Mouse (Mus musculus) heart, adult 2 months (tissue): ENCODE data around the gene Gm17606.

ENCODE experiments used
- CTCF ChIP-seq: fragments of 200-600 bp; IDR thresholded peaks from 2 replicates; pipeline ENCODE4 v1.8.1; 2022; ENCODE audit warnings: antibody characterized with exemption, mild to moderate bottlenecking, moderate library complexity
- EP300 ChIP-seq: fragments of 200-500 bp; IDR thresholded peaks from 2 replicates; pipeline ENCODE4 v1.6.1; 2011; ENCODE audit warnings: low read depth, low read length, control low read depth; ENCODE audit not compliant: insufficient read depth
- POLR2A ChIP-seq: fragments of 200-500 bp; IDR thresholded peaks from 2 replicates; pipeline ENCODE4 v1.6.1; 2011; ENCODE audit warnings: mild to moderate bottlenecking, low read depth, low read length, control low read depth; ENCODE audit not compliant: insufficient read depth

DNA sequence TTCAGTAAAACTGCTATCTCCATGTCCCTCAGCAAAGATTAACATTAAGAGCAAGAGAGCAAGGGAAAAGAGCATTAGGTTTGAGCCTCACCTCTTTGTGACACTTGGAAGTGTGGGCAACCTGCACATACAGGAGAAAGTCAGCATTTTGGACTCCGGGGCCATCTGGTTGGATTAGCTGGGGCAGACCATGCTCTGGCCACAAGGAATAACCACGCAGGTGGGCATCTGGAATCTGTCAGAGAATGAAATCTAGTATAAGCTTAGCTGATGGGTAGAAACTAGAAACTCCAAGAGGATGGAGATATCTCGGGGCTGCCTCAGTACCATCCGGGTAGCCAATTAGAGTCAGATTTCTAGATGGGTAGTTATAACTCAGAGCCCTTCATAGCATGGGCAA lies 56.0 kb downstream of the Gm17606 start:
- TF ChIP-seq EP300, result no peak
- TF ChIP-seq CTCF, result no peak
- TF ChIP-seq POLR2A, result no peak
